Mouse (Mus musculus) stomach, postnatal 0 days (tissue): ENCODE data around the gene Tchh. TPM values are rescaled to one million over a fixed set of nuclear protein-coding genes. Genes with fewer than 3 reads are reported as not detected.

Experiments
- ATAC-seq: fragments of 200-750 bp; cut with Nextera tagmentation; 2 replicates; pipeline ENCODE4 v1.8.0; 2017; ENCODE audit not compliant: low FRiP score, low TSS enrichment
- DNase-seq: peaks from one replicate; pipeline ENCODE4 v3.0.0-alpha.2; 2016; ENCODE audit warnings: low spot score
- H3K27ac ChIP-seq: fragments of 300-500 bp; sonication (generic); replicated peaks from 2 replicates; pipeline ENCODE4 v1.5.1; 2014; ENCODE audit warnings: mild to moderate bottlenecking, control low read depth
- H3K27me3 ChIP-seq: fragments of 300-500 bp; sonication (generic); 2 replicates; pipeline ENCODE4 v1.6.1; 2014; ENCODE audit warnings: low read length; ENCODE audit not compliant: control insufficient read depth, insufficient read depth
- H3K36me3 ChIP-seq: fragments of 300-500 bp; sonication (generic); 2 replicates; pipeline ENCODE4 v1.6.1; 2014; ENCODE audit warnings: low read length, mixed read lengths; ENCODE audit not compliant: control insufficient read depth, insufficient read depth
- H3K4me1 ChIP-seq: fragments of 300-500 bp; sonication (generic); replicated peaks from 2 replicates; pipeline ENCODE4 v1.6.1; 2014; ENCODE audit warnings: antibody characterized with exemption; ENCODE audit not compliant: control insufficient read depth, insufficient read depth
- H3K4me2 ChIP-seq: fragments of 300-500 bp; sonication (generic); replicated peaks from 2 replicates; pipeline ENCODE4 v1.6.1; 2014; ENCODE audit warnings: low read depth, mild to moderate bottlenecking, control low read depth, moderate library complexity
- H3K4me3 ChIP-seq: fragments of 300-500 bp; sonication (generic); 2 replicates; pipeline ENCODE4 v1.5.1; 2014; ENCODE audit warnings: low read depth, low read length, control low read depth
- H3K9ac ChIP-seq: fragments of 300-500 bp; sonication (generic); 2 replicates; pipeline ENCODE4 v1.6.1; 2014; ENCODE audit warnings: mild to moderate bottlenecking, low read length, control low read depth, mixed read lengths
- H3K9me3 ChIP-seq: fragments of 300-500 bp; sonication (generic); 2 replicates; pipeline ENCODE4 v1.6.1; 2016; ENCODE audit warnings: low read length; ENCODE audit not compliant: control insufficient read depth
- CTCF ChIP-seq: IDR thresholded peaks from 2 replicates; pipeline ENCODE4 v1.5.1; 2016; ENCODE audit warnings: antibody characterized with exemption, low read depth, mild to moderate bottlenecking, moderate library complexity
- EP300 ChIP-seq: optimal IDR thresholded peaks from 2 replicates; pipeline ENCODE3; 2016; ENCODE audit warnings: antibody characterized with exemption
- WGBS: fragments of 180-500 bp; shearing (Covaris S2); extraction: QIAGEN DNeasy Blood & Tissue Kit; methylation state at CpG from one replicate; pipeline ENCODE4 v1.1.7; 2014; 5-methylcytosine and 5-hydroxymethylcytosine counted together
- polyA plus RNA-seq: library from polyadenylated mRNA; unstranded; fragments of >200 nt; fragmentation: Nextera tagmentation; extraction: Ambion mirVana; gene quantifications from 2 replicates; pipeline ENCODE4 v1.2.1, GENCODE M21; 2015

Tchh gene
- polyA plus RNA-seq, 1 experiment from 2014 or later, result 0.86 TPM

- peak overlapping the region; percentile 81 for H3K27ac ChIP-seq
- H3K4me2 ChIP-seq, result peak overlapping the region; percentile 90
- TF ChIP-seq EP300 (no peak), CTCF (peak; percentile 52)
- peak overlapping the region; percentile 50 for H3K4me3 ChIP-seq
- peak overlapping the region; percentile 55 for H3K9ac ChIP-seq
- ATAC-seq (peak; percentile 71; the same call in 1 of the 2 replicates), DNase-seq (peak; percentile 65)
- no peaks in the 10 kb centered on the region for H3K27me3 ChIP-seq
- no peaks in the 10 kb centered on the region for H3K36me3 ChIP-seq
- no peaks in the 10 kb centered on the region; the same call in 1 of the 2 replicates for H3K4me1 ChIP-seq
- no peaks in the 10 kb centered on the region for H3K9me3 ChIP-seq
- under 1% methylated on average over 59 of the region's 59 CpGs for WGBS
Observed at GRCm38 (mm10) chr3:93447138-93447841, 5.2 kb downstream of the Tchh start.

DNA sequence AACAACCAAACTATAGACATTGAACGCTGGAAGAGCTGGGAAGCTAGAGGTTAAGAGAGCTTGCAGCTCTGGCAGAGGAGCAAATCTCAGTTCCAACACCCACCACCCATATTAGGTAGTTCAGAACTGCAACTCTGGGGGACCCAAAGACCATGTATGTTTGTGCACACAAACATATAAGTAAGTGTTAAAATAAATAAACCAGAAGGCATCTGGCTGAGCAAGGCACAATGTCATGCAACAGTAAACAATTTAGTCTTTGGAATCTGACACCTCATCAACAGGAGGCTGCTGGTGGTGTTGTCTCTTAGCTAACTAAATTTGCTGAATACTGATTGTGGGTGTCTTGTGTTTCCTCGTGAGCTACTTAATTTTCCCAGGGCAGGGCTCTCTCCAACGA is 24.4 kb downstream of the Tchh start:
- Histone ChIP-seq H3K9ac (no peak overlapping the region), H3K4me2 (no peak overlapping the region), H3K4me1 (no peaks in the 10 kb centered on the region), H3K27me3 (no peaks in the 10 kb centered on the region), H3K36me3 (no peaks in the 10 kb centered on the region), H3K27ac (no peak overlapping the region), H3K9me3 (no peaks in the 10 kb centered on the region), H3K4me3 (no peak overlapping the region)
- DNase-seq (no peak), ATAC-seq (no peak)
- WGBS, result 51% methylated on average over 3 of the region's 3 CpGs
- TF ChIP-seq EP300 (no peak), CTCF (no peak)

DNA sequence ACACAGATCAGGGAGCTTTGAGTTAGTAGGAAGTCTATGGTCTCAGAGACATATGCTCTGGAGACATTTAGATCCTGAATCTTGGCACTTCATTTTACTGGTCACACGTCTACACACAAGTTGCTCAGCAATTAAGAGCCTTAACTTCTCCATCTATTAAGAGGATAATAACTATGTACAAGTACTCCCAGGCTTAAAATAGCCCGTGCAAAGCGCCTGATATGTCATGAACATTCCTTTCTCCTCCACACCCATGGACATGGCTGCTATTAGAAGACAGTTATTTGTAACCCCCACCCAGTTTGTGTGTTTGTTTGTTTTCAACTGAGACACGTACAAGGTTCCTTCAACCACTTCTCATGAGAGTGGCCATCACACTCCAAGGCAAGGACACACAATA is 25.0 kb downstream of the Tchh start:
- H3K4me3 ChIP-seq, result no peak overlapping the region
- no peak overlapping the region for H3K9ac ChIP-seq
- no peak overlapping the region for H3K4me2 ChIP-seq
- no peaks in the 10 kb centered on the region for H3K9me3 ChIP-seq
- H3K36me3 ChIP-seq, result no peaks in the 10 kb centered on the region
- TF ChIP-seq EP300 (no peak), CTCF (no peak)
- DNase-seq, result no peak
- WGBS, result 80% methylated on average over 4 of the region's 4 CpGs
- H3K27me3 ChIP-seq, result no peaks in the 10 kb centered on the region
- no peak overlapping the region for H3K27ac ChIP-seq
- H3K4me1 ChIP-seq, result no peaks in the 10 kb centered on the region
- ATAC-seq, result no peak

- no peak within 1 kb of the TSS for H3K9ac ChIP-seq
- WGBS, result 64% methylated on average over 5 of the region's 5 CpGs
- H3K4me1 ChIP-seq, result no peaks in the 10 kb centered on the region
- DNase-seq (no peak), ATAC-seq (no peak)
- H3K4me2 ChIP-seq, result no peak within 1 kb of the TSS
- H3K36me3 ChIP-seq, result no peaks in the 10 kb centered on the region
- H3K27ac ChIP-seq, result no peak within 1 kb of the TSS
- H3K27me3 ChIP-seq, result no peaks in the 10 kb centered on the region
- H3K4me3 ChIP-seq, result no peak within 1 kb of the TSS
- TF ChIP-seq EP300 (no peak), CTCF (no peak)
- no peaks in the 10 kb centered on the region for H3K9me3 ChIP-seq
Observed at GRCm38 (mm10) chr3:93468561-93468960, 26.4 kb downstream of the Tchh start, which contains the start of gene Tchhl1. Gene Tchhl1, plus strand, starts transcription at chr3:93468754.

- Histone ChIP-seq H3K9me3 (no peaks in the 10 kb centered on the region), H3K36me3 (no peaks in the 10 kb centered on the region), H3K4me2 (no peak overlapping the region), H3K27ac (no peak overlapping the region), H3K9ac (no peak overlapping the region), H3K4me3 (no peak overlapping the region), H3K4me1 (no peaks in the 10 kb centered on the region), H3K27me3 (no peaks in the 10 kb centered on the region)
- WGBS, result 72% methylated on average over 3 of the region's 3 CpGs
- TF ChIP-seq EP300, result no peak
- no peak for TF ChIP-seq CTCF
- ATAC-seq (no peak), DNase-seq (no peak)
Observed at GRCm38 (mm10) chr3:93469629-93470028, 27.5 kb downstream of the Tchh start.

GRCm38 (mm10) chr3:93480053-93480452 is 37.9 kb downstream of the Tchh start:
- Histone ChIP-seq H3K9me3 (no peaks in the 10 kb centered on the region), H3K4me1 (no peaks in the 10 kb centered on the region), H3K27ac (no peak overlapping the region), H3K9ac (no peak overlapping the region), H3K36me3 (no peaks in the 10 kb centered on the region), H3K4me3 (no peak overlapping the region), H3K27me3 (no peaks in the 10 kb centered on the region), H3K4me2 (no peak overlapping the region)
- ATAC-seq (no peak), DNase-seq (no peak)
- no peak for TF ChIP-seq CTCF
- TF ChIP-seq EP300, result no peak
- WGBS, result 89% methylated on average over 1 of the region's 1 CpGs
